Mouse (Mus musculus): Measurements from ENCODE around the gene Sorcs2. TPM values are rescaled to one million over a fixed set of nuclear protein-coding genes. Genes with fewer than 3 reads are reported as not detected.

Gene Sorcs2
- polyA plus RNA-seq, 1 experiment from 2014 or later, result 6.5 TPM

GRCm38 (mm10) chr5:36086931-36087330, 311.0 kb downstream of the Sorcs2 start:
- Histone ChIP-seq H3K36me3 (ENCODE audit: poor library complexity, severe bottlenecking) (no peaks in the 10 kb centered on the region), H3K4me2 (no peak overlapping the region), H3K9ac (no peak overlapping the region), H3K27ac (no peak overlapping the region), H3K4me3 (no peak overlapping the region), H3K4me1 (peaks cover 31% of the 10 kb centered on the region), H3K27me3 (no peaks in the 10 kb centered on the region), H3K9me3 (replicated peaks) (no peaks in the 10 kb centered on the region)
- no peak for ATAC-seq
- WGBS, result 78% methylated on average over 5 of the region's 5 CpGs

GRCm38 (mm10) chr5:36085621-36086020, 312.3 kb downstream of the Sorcs2 start:
- no peak overlapping the region for H3K27ac ChIP-seq
- H3K4me2 ChIP-seq, result no peak overlapping the region
- no peak for ATAC-seq
- H3K27me3 ChIP-seq, result no peaks in the 10 kb centered on the region
- peaks cover 35% of the 10 kb centered on the region for H3K4me1 ChIP-seq
- H3K9ac ChIP-seq, result no peak overlapping the region
- no peaks in the 10 kb centered on the region for H3K9me3 ChIP-seq (replicated peaks)
- H3K4me3 ChIP-seq, result no peak overlapping the region
- no peaks in the 10 kb centered on the region for H3K36me3 ChIP-seq (ENCODE audit: poor library complexity, severe bottlenecking)
- 81% methylated on average over 4 of the region's 4 CpGs for WGBS

- Histone ChIP-seq H3K4me2 (no peak overlapping the region), H3K36me3 (ENCODE audit: poor library complexity, severe bottlenecking) (no peaks in the 10 kb centered on the region), H3K27ac (no peak overlapping the region), H3K4me3 (no peak overlapping the region), H3K9me3 (replicated peaks) (no peaks in the 10 kb centered on the region), H3K27me3 (no peaks in the 10 kb centered on the region), H3K4me1 (peaks cover 35% of the 10 kb centered on the region), H3K9ac (no peak overlapping the region)
- WGBS, result 88% methylated on average over 9 of the region's 9 CpGs
- no peak for ATAC-seq
These were observed 313.9 kb downstream of the Sorcs2 start for GRCm38 (mm10) chr5:36083869-36084565.

GRCm38 (mm10) chr5:36081021-36081420, 316.9 kb downstream of the Sorcs2 start:
- no peak overlapping the region for H3K9ac ChIP-seq
- 0 out of 2 replicates have a peak, but pooled peaks have one; percentile 10 for ATAC-seq
- H3K4me3 ChIP-seq, result no peak overlapping the region
- H3K4me1 ChIP-seq, result peaks cover 26% of the 10 kb centered on the region
- 72% methylated on average over 8 of the region's 8 CpGs for WGBS
- H3K4me2 ChIP-seq, result no peak overlapping the region
- no peaks in the 10 kb centered on the region for H3K27me3 ChIP-seq
- H3K36me3 ChIP-seq (ENCODE audit: poor library complexity, severe bottlenecking), result no peaks in the 10 kb centered on the region
- H3K9me3 ChIP-seq (replicated peaks), result no peaks in the 10 kb centered on the region
- no peak overlapping the region for H3K27ac ChIP-seq

- ATAC-seq, result no peak
- 65% methylated on average over 5 of the region's 5 CpGs for WGBS
- H3K27ac ChIP-seq, result no peak overlapping the region
- H3K9ac ChIP-seq, result no peak overlapping the region
- H3K9me3 ChIP-seq (replicated peaks), result no peaks in the 10 kb centered on the region; the same call in 1 of the 2 replicates
- peaks cover 3% of the 10 kb centered on the region; the same call in 1 of the 2 replicates for H3K36me3 ChIP-seq (ENCODE audit: poor library complexity, severe bottlenecking)
- H3K4me2 ChIP-seq, result no peak overlapping the region
- H3K4me1 ChIP-seq, result peaks cover 3% of the 10 kb centered on the region
- H3K4me3 ChIP-seq, result no peak overlapping the region
- H3K27me3 ChIP-seq, result peaks cover 8% of the 10 kb centered on the region; the same call in 1 of the 2 replicates
These were observed 322.5 kb downstream of the Sorcs2 start for GRCm38 (mm10) chr5:36075172-36076074.

- Histone ChIP-seq H3K27ac (peak overlapping the region; percentile 53; the same call in 1 of the 2 replicates), H3K9me3 (replicated peaks) (no peaks in the 10 kb centered on the region; the same call in 1 of the 2 replicates), H3K4me3 (no peak overlapping the region), H3K4me2 (no peak overlapping the region), H3K4me1 (peaks cover 29% of the 10 kb centered on the region), H3K36me3 (ENCODE audit: poor library complexity, severe bottlenecking) (peaks cover 3% of the 10 kb centered on the region; the same call in 1 of the 2 replicates), H3K9ac (no peak overlapping the region), H3K27me3 (peaks cover 21% of the 10 kb centered on the region)
- ATAC-seq, result peak; percentile 71; the same call in 1 of the 2 replicates
- WGBS, result 36% methylated on average over 6 of the region's 6 CpGs
These were observed 328.2 kb downstream of the Sorcs2 start for GRCm38 (mm10) chr5:36069503-36070360.

- no peak overlapping the region for H3K9ac ChIP-seq
- peaks cover 17% of the 10 kb centered on the region for H3K27me3 ChIP-seq
- peaks cover 29% of the 10 kb centered on the region for H3K4me1 ChIP-seq
- no peak overlapping the region for H3K4me3 ChIP-seq
- H3K27ac ChIP-seq, result 0 out of 2 replicates have a peak overlapping the region, but pooled peaks have one; percentile 11
- H3K4me2 ChIP-seq, result no peak overlapping the region
- 12% methylated on average over 8 of the region's 8 CpGs for WGBS
- ATAC-seq, result 0 out of 2 replicates have a peak, but pooled peaks have one; percentile 29
- H3K9me3 ChIP-seq (replicated peaks), result no peaks in the 10 kb centered on the region
- no peaks in the 10 kb centered on the region for H3K36me3 ChIP-seq (ENCODE audit: poor library complexity, severe bottlenecking)
These were observed 330.2 kb downstream of the Sorcs2 start for GRCm38 (mm10) chr5:36067651-36068181.

- no peaks in the 10 kb centered on the region for H3K9me3 ChIP-seq (replicated peaks)
- H3K27ac ChIP-seq, result no peak overlapping the region
- H3K36me3 ChIP-seq (ENCODE audit: poor library complexity, severe bottlenecking), result 0 out of 2 replicates have a peak, but pooled peaks cover 3% of the 10 kb centered on the region
- H3K4me2 ChIP-seq, result no peak overlapping the region
- no peaks in the 10 kb centered on the region for H3K27me3 ChIP-seq
- H3K9ac ChIP-seq, result no peak overlapping the region
- H3K4me1 ChIP-seq, result peaks cover 23% of the 10 kb centered on the region
- ATAC-seq, result no peak
- no peak overlapping the region for H3K4me3 ChIP-seq
- 92% methylated on average over 14 of the region's 14 CpGs for WGBS
These were observed 340.1 kb downstream of the Sorcs2 start for GRCm38 (mm10) chr5:36057804-36058322.

GRCm38 (mm10) chr5:36056921-36057320, 341.0 kb downstream of the Sorcs2 start:
- H3K9me3 ChIP-seq (replicated peaks), result no peaks in the 10 kb centered on the region
- WGBS, result 87% methylated on average over 2 of the region's 2 CpGs
- H3K27me3 ChIP-seq, result no peaks in the 10 kb centered on the region
- H3K4me1 ChIP-seq, result peaks cover 23% of the 10 kb centered on the region
- H3K27ac ChIP-seq, result no peak overlapping the region
- no peak overlapping the region for H3K4me3 ChIP-seq
- 0 out of 2 replicates have a peak, but pooled peaks cover 3% of the 10 kb centered on the region for H3K36me3 ChIP-seq (ENCODE audit: poor library complexity, severe bottlenecking)
- no peak for ATAC-seq
- no peak overlapping the region for H3K4me2 ChIP-seq
- no peak overlapping the region for H3K9ac ChIP-seq

GRCm38 (mm10) chr5:36055876-36056275, 342.1 kb downstream of the Sorcs2 start:
- H3K4me1 ChIP-seq, result peaks cover 23% of the 10 kb centered on the region
- no peak overlapping the region for H3K4me3 ChIP-seq
- no peak for ATAC-seq
- H3K9ac ChIP-seq, result no peak overlapping the region
- H3K27ac ChIP-seq, result no peak overlapping the region
- H3K4me2 ChIP-seq, result no peak overlapping the region
- H3K27me3 ChIP-seq, result no peaks in the 10 kb centered on the region
- 0 out of 2 replicates have a peak, but pooled peaks cover 3% of the 10 kb centered on the region for H3K36me3 ChIP-seq (ENCODE audit: poor library complexity, severe bottlenecking)
- WGBS, result 83% methylated on average over 14 of the region's 14 CpGs
- no peaks in the 10 kb centered on the region for H3K9me3 ChIP-seq (replicated peaks)

- WGBS, result 64% methylated on average over 3 of the region's 3 CpGs
- H3K4me2 ChIP-seq, result no peak overlapping the region
- ATAC-seq, result no peak
- no peak overlapping the region for H3K4me3 ChIP-seq
- no peaks in the 10 kb centered on the region for H3K9me3 ChIP-seq (replicated peaks)
- H3K36me3 ChIP-seq (ENCODE audit: poor library complexity, severe bottlenecking), result no peaks in the 10 kb centered on the region
- no peak overlapping the region for H3K27ac ChIP-seq
- H3K27me3 ChIP-seq, result no peaks in the 10 kb centered on the region
- no peak overlapping the region for H3K9ac ChIP-seq
- peaks cover 23% of the 10 kb centered on the region for H3K4me1 ChIP-seq
These were observed 343.4 kb downstream of the Sorcs2 start for GRCm38 (mm10) chr5:36054498-36054897.
